Mouse (Mus musculus) common myeloid progenitor, adult 5-6 weeks (primary cell): ENCODE results near the gene Ralb. TPM values are rescaled to one million over a fixed set of nuclear protein-coding genes. Genes with fewer than 3 reads are reported as not detected.
A peak's percentile ranks its signal among the peaks of the same experiment; 100 is the strongest.

Source experiments
- ATAC-seq: replicated peaks from 2 replicates; pipeline ENCODE4 v1.8.0; 2016; ENCODE audit warnings: low read depth, mild to moderate bottlenecking, moderate TSS enrichment, inconsistent platforms; ENCODE audit not compliant: poor library complexity, severe bottlenecking
- total RNA-seq: library from RNA; stranded (forward); fragments of 200-1000, 187-1606 nt; gene quantifications from 2 replicates; pipeline ENCODE4 v1.2.3, GENCODE M21; 2017

The Ralb gene
- total RNA-seq: 8.1 and 8.8 TPM in 2 replicates

DNA sequence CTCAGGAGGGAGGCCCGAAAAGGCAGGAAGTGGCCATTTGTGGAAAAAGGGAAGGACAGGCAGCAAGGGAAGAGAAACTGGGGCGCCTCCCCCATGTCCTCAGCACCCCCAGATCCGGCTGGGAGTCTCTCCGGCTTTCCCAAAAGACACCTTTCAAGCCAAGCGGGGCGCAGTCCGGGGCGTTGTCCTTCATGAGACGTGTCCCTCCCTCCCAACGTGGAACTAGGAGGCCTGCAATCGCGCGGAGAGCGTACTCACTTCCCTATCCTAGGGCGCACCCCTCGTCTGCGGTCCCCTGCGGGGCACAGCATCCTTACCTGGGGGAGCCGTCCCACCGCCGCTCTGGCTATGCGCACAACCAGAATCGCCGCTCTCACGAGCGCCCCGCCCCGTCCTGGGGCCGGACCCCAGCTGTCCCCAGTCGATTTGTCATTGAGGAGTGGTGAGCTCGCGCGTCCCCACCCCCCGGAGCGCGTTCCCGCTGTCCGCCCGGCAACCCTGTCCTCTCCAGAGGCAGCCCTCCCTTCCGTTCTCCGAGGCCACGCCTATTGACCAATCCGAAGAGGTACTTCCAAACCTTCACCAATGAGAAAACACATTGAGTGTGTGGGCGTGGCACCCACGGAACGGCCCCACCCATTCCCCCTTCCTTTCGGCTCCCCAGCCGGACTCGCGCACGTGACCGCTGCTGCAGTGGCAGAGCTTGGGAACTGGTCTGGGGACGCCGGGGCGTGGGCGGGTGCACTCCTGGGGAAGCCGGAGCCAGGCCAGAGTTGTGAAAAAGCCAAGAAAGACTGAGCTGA, at the start of gene Ralb:
Gene Ralb, minus strand, starts transcription at position 535 of the 803 bp plus-strand sequence.
- ATAC-seq: peak; percentile 94

DNA sequence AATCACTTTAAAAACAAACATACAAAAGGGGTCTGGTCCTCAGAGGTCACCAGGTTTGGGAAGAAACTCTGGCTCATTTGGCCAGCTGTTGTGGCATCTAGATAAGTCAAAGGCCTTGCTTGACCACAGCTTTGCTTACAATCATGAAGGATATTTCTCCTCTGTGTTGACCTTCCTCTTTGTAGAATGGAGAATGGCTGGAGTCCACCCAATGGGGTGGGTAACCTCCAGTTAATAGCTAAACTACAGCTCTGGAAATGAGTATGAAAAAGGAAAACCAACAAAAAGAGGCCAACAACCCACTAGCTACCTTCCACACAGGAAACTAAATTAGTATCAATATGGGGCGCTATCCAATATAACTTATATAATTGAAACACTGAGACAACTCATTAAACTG, 47.1 kb upstream of the Ralb start:
- no peak for ATAC-seq

DNA sequence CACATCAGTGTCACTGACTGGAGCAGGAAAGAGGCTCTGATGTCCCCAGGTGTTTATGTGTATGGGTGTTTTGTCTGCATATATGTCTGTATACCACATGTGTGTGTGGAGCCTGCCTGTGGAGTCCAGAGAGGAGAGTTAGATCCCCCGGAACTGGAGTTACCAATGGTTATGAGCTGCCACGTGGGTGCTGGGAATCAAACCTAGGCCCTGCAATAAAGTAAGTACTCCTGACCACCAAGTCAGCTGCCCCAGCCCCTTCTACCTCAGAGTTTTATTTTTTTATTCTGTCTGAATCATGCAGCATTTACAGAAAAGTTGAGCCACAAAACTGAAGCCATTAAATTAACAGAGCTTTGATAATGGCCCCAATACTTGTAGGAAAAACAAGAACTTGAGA, 45.5 kb upstream of the Ralb start:
- no peak for ATAC-seq

DNA sequence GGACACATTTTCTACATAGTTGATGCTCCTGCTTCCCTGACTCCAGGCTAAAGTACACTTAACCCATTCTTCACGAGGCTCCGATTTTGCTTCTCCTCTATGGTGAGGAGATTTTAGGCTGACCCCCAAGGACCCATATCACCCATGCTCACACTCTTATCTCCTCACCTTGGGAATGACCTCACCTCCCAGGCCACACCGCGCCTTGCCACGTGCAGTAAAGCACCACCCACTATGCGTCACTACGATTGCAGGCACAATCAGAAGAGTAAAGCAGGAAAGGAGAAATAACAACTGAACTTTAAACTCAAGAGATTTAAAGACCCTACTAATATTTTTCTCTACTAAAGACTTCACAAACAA, 44.7 kb upstream of the Ralb start:
- ATAC-seq: no peak

DNA sequence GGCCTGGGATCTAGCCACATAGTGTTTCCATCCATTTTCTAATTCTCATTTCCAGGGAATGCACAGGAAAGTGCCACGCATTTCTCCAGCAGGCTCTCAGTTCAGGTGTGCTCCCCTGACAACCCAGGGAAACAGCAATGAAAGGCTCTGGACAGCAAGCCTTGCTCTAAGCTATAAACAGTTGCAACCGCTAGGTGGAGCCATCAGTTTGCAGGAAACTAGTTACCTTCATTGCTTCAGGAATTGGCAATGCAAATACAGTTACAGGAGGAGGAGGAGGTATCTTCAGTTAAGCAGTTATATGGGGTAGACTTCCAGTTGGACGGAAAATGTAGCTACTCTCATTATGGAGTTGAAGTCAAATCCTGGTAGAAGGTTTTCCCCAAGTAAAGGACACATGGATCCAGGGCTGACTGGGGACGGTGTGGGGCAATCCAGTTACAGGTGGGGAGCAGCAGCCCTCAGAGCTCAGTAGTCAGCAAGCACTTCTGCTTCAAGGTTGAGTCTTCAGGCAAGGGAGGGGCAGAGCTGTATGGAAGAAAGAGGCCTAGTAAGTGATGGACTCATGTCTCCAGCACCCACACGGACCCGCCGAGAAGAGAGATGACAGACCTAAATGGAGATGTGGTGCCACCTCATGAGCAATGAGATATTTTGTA, 44.2 kb upstream of the Ralb start:
- ATAC-seq: peak; percentile 92

DNA sequence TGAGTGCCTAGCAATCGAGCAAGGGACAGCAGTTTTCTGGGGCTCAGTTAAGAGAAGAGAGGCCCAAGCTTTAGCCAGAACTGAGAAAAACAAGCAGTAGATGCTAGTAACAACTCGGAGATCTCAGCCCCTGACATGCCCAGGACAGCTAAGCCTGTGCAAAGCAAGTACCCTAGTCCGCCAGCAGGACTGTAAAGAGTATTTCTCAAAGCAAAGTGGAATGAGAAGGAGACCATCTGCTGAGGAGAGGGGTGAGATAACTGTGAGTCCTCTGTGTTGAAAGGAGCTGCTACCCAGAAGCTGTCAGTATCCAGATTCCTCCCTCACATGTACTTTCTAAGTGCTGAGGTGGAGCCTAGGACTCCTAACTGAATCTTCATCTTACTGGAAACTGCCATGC, 41.9 kb upstream of the Ralb start:
- ATAC-seq: no peak

DNA sequence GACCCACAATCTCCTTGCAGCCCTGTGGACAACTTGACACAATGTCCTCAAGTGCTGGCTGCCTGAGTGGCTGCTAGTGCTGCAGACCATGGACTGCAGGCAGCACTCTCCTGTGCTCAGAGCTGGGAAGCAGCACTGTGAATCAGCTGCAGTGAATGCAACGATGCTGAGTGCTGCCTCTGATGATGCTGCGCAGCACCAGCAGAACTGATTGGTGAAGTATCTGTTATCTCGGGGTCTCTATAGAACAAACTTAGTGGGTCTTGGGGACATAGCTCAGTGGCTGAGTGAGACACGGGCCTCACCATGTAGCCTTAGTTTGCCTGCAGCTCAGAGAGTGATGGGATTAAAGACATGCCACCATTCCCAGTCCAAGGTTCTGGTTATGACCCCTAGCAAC, 41.1 kb upstream of the Ralb start:
- no peak for ATAC-seq

DNA sequence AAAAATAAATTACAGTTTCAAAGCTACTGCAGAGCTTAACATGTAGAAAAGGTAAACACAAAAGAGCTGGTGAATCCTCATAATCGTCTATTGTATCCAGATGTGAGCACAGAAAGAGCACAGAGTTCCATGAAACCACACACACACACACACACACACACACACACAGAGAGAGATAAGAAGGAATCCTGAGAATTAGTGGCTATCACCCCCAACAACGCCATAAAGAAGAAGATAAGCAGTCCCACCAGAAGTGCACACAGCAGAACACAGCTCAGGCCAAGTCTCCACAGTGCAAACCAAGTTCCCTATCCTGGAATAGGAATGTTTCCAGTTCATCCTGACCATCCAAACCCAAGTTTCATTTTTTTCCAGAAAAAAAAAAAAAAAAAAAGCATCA, 40.6 kb upstream of the Ralb start:
- no peak for ATAC-seq

DNA sequence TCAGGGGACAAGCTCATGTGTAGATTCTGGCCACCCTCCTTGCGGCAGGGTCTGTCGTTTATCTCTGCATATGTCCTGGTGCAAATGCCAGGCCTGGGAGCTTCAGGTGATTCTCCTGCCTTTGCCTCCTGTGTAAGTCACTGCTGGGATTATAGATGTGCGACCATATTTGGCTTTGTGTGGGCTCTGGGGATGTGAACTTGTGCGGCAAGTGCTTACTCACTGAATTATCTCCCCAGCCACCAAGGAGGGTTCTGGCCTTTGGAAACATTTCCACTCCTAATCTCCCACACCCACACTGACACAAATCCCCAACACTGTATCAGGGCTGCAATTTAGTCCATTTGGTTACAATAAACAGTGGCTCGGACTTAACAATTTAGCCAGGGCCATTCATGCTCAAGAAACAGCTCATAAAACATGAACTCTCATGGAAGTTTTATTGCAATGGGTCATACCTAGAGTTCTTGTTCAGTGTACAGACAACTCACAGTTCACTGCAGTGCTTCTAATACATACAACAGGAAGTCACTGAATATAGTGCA, 40.1 kb upstream of the Ralb start:
- no peak for ATAC-seq

DNA sequence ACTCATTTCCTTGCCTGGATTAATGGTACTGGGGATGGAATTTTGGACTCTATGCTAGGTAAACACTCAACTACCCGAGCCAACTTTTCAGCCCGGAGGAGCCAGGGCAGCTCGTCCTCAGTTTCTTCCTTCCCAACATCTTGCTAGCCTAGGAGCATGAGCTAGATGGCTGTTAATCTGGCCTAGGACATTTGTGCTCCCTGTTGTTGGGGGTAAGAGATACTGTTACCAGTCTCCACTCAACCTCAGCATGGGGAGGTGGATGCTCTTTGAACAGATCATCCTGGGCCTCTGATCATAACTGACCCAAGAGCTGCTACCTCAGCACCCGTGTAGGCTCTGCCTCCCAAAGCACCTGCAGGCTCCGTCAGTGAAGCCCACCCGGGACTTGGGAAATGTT, 38.7 kb upstream of the Ralb start:
- no peak for ATAC-seq

DNA sequence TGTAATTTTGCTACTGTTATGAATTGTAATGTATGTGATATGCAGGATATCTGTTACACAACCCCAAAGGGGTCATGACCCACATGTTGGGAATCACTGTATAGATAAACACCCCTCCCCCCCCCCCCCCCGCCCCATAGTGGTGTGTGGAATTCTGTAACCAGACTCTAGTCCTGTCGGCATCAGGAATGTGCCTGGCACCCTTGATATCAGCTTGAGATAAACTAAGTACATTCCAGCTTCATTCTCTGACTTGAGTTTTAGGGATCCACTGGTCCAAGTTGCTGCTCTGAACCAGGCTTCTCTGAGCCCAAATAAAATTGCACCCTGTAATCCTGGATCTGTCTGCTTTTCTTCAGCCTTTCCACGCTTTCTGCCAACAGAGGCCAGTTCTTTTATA, 37.0 kb upstream of the Ralb start:
- no peak for ATAC-seq

DNA sequence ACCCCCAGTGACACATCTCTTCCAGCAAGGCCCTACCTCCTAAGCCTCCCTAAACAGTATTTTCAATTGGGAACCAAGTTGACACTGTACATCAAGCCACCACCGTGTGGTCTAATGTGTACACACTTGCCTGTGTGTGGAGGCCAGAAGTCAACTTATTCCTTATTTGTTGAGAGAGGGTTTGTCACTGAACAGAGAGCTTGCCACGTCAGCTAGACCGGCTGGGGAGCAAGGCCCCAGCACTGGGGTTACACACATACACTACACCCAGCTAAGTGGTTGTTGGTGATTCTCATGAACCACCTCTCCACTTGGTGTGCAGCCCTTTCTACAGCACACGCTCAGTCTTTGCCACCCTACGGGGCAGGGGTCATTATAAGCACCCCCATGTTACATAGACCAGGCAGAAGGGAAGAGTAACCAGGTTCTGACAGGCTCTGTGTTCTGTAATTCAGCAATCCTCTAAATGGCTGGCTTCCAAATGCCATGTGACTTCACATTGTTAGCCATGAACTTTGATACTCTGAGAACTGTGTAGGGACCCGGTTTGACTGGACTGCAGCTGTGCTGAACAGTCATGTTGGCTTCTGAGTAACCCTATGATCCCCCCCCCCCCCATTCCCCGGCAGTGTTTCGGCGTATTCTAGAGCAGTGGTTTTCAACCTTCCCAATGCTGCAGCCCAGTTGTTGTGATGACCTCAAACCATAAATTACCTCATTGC, 36.4 kb upstream of the Ralb start:
- ATAC-seq: no peak

DNA sequence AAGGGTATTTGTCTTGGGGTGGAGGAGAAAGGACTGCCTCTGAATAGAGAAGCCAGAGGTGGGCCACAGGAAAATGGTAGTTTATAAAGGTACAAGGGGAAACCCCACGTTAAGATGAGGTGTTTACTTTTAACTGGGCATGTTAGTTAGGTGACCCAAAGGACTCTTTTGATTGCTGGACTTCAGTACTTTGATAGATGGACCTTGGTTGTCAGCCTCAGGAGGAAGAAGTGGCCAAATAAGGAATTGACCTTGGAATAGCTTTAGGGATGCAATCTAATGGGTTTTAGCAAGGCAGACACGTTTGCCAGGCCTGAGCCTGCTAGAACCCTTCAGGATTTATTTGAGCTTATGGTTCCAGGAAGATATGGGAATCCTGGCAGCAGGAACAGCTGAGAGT, 34.7 kb upstream of the Ralb start:
- no peak for ATAC-seq

DNA sequence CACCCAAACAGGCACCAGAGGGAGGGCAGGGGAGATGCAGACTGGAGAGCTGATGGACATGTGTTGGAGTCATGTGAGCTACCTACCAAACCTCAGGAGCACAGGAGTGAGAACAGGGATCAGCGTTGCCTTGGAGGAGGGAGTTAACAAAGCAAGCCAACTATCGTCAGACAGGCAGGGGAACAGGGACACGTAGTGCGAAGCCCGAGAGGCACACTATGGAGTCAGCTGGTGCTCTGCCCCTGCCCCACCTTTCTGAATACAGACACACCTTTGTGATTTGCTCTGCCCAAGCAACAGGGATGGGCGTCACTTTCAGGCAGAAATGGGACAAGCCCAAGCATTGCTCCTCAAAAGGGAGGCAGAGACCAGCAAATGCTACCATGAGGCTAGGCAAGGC, 33.1 kb upstream of the Ralb start:
- no peak for ATAC-seq

DNA sequence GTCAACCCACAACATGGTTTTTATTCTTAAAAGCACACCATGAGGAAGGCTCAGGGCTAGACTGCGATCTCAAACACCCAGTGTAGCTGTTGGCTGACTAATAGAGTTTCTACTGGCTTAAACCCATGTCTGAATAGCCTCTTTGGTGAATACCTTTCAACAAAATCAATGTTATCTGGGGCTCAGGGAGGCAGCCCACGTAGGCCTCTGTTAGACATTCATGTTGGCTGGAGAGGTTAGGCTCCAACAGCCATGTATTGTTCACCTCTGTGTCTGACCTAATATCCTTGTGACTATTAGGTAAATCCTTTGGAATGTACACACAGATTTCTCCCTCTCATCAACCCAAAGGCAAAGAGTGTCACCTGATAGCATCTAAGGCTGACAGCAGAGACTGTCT, 31.5 kb upstream of the Ralb start:
- ATAC-seq: no peak

DNA sequence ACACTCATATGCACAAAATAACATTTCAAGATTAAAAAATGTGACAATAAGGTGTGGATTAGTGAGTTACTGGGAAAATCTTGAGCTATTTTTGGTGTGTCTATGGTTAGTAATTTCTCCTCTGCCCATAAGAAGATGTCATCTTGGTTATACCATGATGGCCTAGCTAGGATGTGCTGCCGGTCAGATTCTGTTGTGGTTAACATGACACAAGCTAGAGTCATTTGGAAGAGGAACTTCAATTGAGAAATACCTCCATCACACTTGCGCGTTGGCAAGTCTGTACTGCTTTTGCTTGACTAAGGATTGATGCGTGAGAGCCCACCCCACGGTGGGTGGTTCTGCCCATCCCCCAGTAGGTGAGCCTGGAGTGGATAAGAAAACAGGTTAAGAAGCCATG, 29.7 kb upstream of the Ralb start:
- ATAC-seq: peak; percentile 82

DNA sequence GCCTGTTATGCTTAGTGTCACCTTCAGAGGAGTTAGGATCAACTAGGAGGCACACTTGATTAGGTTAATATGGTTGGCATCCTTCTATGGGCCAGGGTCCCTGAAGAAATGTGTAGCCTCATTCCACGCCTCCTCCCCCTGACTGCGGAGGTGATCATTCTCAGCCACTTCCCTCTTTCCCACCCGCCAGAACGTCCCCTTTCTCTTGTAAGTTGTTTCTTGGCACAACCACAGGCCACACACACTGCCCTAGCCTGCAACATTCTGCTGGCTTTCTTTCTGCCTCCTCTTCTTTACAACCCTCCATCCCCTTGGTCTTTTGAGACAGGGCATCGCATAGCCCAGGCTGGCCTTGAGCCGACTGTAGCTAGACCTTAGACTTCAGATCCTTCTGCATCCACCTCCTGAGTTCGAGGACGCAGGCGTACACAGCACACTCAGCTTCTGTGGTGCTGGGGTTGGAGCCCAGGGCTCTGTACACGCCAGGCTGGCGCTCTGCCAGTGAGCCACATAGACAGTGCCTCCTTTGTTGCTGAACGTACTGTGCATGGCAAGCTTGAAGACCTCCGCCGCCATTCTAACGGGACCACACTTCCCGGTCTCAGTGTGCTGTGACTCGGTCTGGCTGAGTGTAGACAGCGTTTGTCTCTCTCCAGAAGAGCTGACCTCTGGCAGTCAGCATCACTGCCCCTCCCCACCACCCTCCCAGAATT, 28.7 kb upstream of the Ralb start:
- ATAC-seq: peak; percentile 70

DNA sequence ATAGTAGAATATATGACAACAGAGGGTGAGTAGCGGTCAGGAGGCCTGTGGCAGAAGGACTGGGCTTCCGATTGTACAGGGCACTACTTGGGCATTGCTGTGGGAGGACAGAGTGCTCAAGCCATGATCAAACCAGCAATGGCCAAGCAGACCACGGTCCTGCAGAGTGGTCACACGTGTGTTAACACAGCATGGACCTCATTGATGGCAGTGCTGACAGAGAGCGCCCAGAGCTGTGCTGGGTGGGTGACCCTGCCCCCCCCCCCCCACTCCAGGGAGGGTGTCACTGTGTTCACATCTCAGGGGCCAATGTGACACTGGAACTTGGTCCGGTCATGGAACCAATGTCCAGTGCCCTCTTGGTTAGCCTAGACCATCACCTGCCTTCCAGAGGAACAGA, 27.6 kb upstream of the Ralb start:
- no peak for ATAC-seq

DNA sequence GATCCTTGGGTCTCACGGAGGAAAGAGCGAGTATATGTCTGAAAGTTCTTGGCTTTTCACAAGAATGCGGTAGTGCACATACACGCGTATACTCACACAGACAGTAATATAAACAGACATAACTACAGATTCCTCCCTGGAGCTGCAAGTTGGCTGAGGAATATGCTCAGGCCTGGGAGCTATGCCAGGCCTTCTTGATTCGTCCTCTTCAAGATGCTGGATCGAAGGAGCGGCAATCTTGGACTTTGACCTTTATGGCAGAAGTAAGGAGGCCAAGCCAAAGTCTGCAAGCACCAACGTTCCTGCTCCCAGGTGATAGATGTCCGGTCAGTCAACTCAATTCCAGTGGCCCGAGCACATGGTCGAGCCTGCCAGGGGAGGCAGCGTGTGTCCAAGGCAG, 26.3 kb upstream of the Ralb start:
- ATAC-seq: no peak
